Mouse (Mus musculus) intestine, postnatal 0 days (tissue): Measurements from ENCODE around the gene Mrtfa. TPM values are rescaled to one million over a fixed set of nuclear protein-coding genes. Genes with fewer than 3 reads are reported as not detected.

Source experiments
- ATAC-seq: fragments of 200-750 bp; cut with Nextera tagmentation; 2 replicates; pipeline ENCODE4 v1.8.0; 2017; ENCODE audit warnings: mild to moderate bottlenecking, moderate TSS enrichment, moderate library complexity
- H3K27ac ChIP-seq: fragments of 300-500 bp; sonication (generic); 2 replicates; pipeline ENCODE4 v1.5.1; 2014; ENCODE audit warnings: mild to moderate bottlenecking, low read depth, low read length, moderate library complexity
- H3K27me3 ChIP-seq: fragments of 300-500 bp; sonication (generic); replicated peaks from 2 replicates; pipeline ENCODE4 v1.6.1; 2014; ENCODE audit warnings: low read length, mixed read lengths; ENCODE audit not compliant: control insufficient read depth, insufficient read depth
- H3K36me3 ChIP-seq: fragments of 300-500 bp; sonication (generic); 2 replicates; pipeline ENCODE4 v1.6.1; 2014; ENCODE audit warnings: mild to moderate bottlenecking, moderate library complexity; ENCODE audit not compliant: control insufficient read depth, insufficient read depth
- H3K4me1 ChIP-seq: fragments of 300-500 bp; sonication (generic); replicated peaks from 2 replicates; pipeline ENCODE4 v1.6.1; 2014; ENCODE audit warnings: antibody characterized with exemption, low read length, mixed read lengths; ENCODE audit not compliant: control insufficient read depth, insufficient read depth
- H3K4me2 ChIP-seq: fragments of 300-500 bp; sonication (generic); replicated peaks from 2 replicates; pipeline ENCODE4 v1.6.1; 2014; ENCODE audit warnings: low read depth, mild to moderate bottlenecking, moderate library complexity
- H3K4me3 ChIP-seq: fragments of 300-500 bp; sonication (generic); 2 replicates; pipeline ENCODE4 v1.5.1; 2014; ENCODE audit warnings: low read depth, low read length
- H3K9ac ChIP-seq: fragments of 300-500 bp; sonication (generic); 2 replicates; pipeline ENCODE4 v1.6.1; 2014; ENCODE audit warnings: mild to moderate bottlenecking, low read depth, low read length
- H3K9me3 ChIP-seq: fragments of 300-500 bp; sonication (generic); 2 replicates; pipeline ENCODE4 v1.6.1; 2016; ENCODE audit warnings: mixed run types; ENCODE audit not compliant: control insufficient read depth
- CTCF ChIP-seq: sonication (generic); IDR thresholded peaks from 2 replicates; pipeline ENCODE4 v1.5.1; 2016; ENCODE audit warnings: low read depth, mild to moderate bottlenecking, control low read depth, antibody characterized with exemption, moderate library complexity
- whole genome bisulfite sequencing: fragments of 180-500 bp; shearing (Covaris S2); extraction: QIAGEN DNeasy Blood & Tissue Kit; methylation state at CpG from one replicate; pipeline ENCODE4 v1.1.7; 2014; 5-methylcytosine and 5-hydroxymethylcytosine counted together
- polyA plus RNA-seq: library from polyadenylated mRNA; unstranded; fragments of >200 nt; fragmentation: Nextera tagmentation; extraction: Ambion mirVana; gene quantifications from 2 replicates; pipeline ENCODE4 v1.2.1, GENCODE M21; 2015

The Mrtfa gene
- polyA plus RNA-seq, 1 experiment from 2014 or later, result 9.0 TPM

DNA sequence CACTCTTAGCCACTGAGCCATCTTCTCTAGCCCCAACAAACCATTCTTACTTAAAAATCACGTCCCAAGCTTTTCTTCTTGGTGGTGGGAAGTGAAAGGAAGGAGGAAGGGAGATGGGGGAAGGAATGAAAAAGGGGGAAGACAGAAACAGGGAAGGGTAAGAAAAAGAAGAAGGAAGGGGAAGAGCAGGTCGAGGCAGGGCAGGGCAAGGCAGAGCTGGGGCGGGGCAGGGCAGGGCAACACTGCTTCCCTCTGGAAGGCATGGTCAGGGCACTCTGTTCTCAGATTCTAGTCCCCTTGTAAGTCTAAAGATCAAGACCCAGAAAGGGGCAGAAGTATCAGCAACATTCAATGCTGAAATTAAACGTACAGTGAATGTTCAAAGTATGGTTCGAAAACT lies 132.8 kb downstream of the Mrtfa start:
- Histone ChIP-seq H3K4me1 (no peaks in the 10 kb centered on the region), H3K27me3 (no peaks in the 10 kb centered on the region), H3K36me3 (no peaks in the 10 kb centered on the region), H3K9ac (no peak overlapping the region), H3K9me3 (no peaks in the 10 kb centered on the region), H3K4me2 (no peak overlapping the region), H3K4me3 (no peak overlapping the region), H3K27ac (no peak overlapping the region)
- 63% methylated on average over 5 of the region's 5 CpGs for WGBS
- ATAC-seq, result peak; percentile 32; the same call in 1 of the 2 replicates
- no peak for TF ChIP-seq CTCF

DNA sequence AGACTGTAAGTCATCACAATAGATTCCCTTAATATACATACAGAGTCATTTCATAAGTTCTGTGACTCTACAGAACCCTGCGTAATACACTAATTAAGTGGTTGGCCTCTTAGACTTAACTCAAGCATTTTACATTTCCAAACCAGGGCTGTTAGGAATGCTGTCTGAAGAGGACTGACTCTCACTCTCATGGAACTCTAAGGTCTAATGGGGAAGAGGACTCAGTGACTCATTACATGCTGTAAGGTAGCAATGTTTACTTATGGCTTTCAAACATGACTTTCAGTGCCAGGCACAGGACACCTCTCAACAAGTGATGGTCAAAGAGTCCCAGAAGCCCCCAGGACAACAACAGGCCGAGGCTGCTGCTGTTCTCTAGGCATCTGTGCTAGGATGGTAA lies 135.1 kb downstream of the Mrtfa start:
- no peak for TF ChIP-seq CTCF
- Histone ChIP-seq H3K4me2 (no peak overlapping the region), H3K27me3 (no peaks in the 10 kb centered on the region), H3K27ac (no peak overlapping the region), H3K4me1 (no peaks in the 10 kb centered on the region), H3K4me3 (no peak overlapping the region), H3K9ac (no peak overlapping the region), H3K36me3 (no peaks in the 10 kb centered on the region), H3K9me3 (no peaks in the 10 kb centered on the region)
- ATAC-seq, result peak; percentile 36
- WGBS, result 89% methylated on average over 2 of the region's 2 CpGs

DNA sequence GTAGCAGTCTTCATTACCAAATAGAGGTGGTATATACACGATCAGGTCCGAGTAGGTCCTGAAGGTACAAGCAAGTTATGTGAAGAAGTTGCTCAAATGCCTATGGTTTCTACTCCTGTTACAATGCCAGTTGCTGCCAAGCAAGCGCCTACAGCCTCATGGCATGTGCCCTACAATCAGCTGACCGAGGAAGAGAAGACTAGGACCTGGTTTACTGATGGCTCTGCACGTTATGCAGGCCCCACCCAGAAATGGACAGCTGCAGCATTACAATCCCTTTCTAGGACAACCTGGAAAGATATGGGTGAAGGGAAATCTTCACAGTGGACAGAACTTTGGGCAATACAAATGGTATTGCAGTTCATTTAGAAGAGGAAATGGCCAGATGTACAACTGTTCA lies 138.1 kb downstream of the Mrtfa start:
- Histone ChIP-seq H3K27me3 (no peaks in the 10 kb centered on the region), H3K27ac (no peak overlapping the region), H3K4me3 (no peak overlapping the region), H3K9ac (no peak overlapping the region), H3K4me1 (no peaks in the 10 kb centered on the region), H3K36me3 (no peaks in the 10 kb centered on the region), H3K4me2 (no peak overlapping the region), H3K9me3 (no peaks in the 10 kb centered on the region)
- WGBS, result 87% methylated on average over 5 of the region's 5 CpGs
- ATAC-seq, result no peak
- TF ChIP-seq CTCF, result no peak

DNA sequence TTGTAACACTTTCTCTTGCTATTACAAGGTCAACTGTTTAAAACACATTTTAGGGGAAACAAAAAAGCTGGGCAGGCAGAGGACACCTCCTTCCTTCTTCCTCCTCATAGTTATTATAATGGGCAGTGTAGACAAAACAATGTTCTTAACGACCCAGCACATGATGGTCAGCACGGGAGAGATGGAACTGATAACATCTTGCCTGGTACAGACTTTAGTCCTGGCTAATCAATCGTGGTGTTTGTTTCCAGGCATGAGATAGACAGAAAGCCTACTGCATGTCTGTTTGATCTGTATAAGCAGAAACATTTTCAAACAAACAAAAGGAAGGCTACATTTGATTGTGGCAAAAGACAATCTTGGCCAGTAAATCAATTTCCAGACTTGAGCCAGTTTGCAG lies 140.1 kb downstream of the Mrtfa start:
- Histone ChIP-seq H3K4me3 (no peak overlapping the region), H3K9me3 (no peaks in the 10 kb centered on the region), H3K9ac (no peak overlapping the region), H3K27ac (no peak overlapping the region), H3K4me1 (no peaks in the 10 kb centered on the region), H3K36me3 (no peaks in the 10 kb centered on the region), H3K27me3 (no peaks in the 10 kb centered on the region), H3K4me2 (no peak overlapping the region)
- no peak for TF ChIP-seq CTCF
- no peak for ATAC-seq
- 11% methylated on average over 3 of the region's 3 CpGs for WGBS

DNA sequence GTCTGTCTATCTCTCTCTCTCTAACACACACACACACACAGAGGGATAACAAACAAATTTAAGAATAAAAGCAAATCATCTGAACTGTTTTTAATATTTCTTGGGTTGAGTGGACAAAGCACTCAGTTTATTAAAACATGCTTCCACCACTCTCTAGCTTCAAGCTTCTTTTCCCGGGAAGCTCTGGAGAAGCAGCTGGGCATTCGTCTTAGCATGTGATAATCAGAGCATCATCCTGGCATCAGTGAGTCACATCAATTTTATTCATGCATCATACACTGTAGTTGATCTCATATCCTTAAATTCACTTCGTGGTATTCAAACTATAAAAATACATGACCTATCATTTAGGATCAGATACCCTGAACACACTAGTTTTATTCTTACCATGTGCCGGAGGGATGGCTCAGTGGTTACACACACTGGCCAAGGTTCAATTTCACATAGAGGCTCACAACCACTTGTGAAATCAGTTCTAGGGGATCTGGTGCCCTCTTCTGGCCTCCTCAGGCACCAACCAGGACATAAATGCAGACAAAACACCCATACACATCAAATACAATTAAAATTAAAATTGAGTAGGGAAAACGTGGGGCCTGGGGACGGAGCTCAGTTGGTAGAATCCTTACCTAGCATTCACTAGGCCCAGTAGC lies 141.0 kb downstream of the Mrtfa start:
- H3K27ac ChIP-seq, result no peak overlapping the region
- no peaks in the 10 kb centered on the region for H3K4me1 ChIP-seq
- H3K4me2 ChIP-seq, result no peak overlapping the region
- H3K36me3 ChIP-seq, result peaks cover under 1% of the 10 kb centered on the region; the same call in 1 of the 2 replicates
- no peak overlapping the region for H3K4me3 ChIP-seq
- no peaks in the 10 kb centered on the region for H3K9me3 ChIP-seq
- ATAC-seq, result peak; percentile 53; the same call in 1 of the 2 replicates
- WGBS, result 67% methylated on average over 6 of the region's 6 CpGs
- H3K27me3 ChIP-seq, result no peaks in the 10 kb centered on the region
- H3K9ac ChIP-seq, result no peak overlapping the region
- peak; percentile 87 for TF ChIP-seq CTCF

DNA sequence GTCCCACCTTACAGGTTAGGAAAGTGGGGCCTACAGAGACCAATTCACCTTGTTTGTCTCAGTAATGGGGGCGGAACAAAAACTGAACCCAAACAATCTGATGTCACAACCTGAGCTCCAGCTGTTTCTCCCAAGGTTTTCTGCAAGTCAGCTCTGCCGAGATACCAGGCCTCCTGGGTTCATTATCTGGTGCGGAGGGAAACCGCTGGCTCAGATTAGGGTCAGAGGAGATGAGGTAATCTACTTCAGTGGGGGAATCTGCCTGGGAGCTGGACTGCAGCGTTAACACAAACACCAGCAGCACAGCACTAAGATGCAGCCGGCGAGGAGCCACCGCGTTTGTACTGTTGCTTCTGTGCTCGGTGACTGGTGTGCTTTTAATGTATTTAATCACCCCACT lies 143.1 kb downstream of the Mrtfa start:
- no peaks in the 10 kb centered on the region; the same call in 1 of the 2 replicates for H3K4me1 ChIP-seq
- no peak overlapping the region for H3K9ac ChIP-seq
- no peak for TF ChIP-seq CTCF
- H3K27me3 ChIP-seq, result no peaks in the 10 kb centered on the region
- no peaks in the 10 kb centered on the region for H3K9me3 ChIP-seq
- WGBS, result 46% methylated on average over 10 of the region's 10 CpGs
- no peak overlapping the region for H3K4me2 ChIP-seq
- no peak overlapping the region for H3K4me3 ChIP-seq
- H3K36me3 ChIP-seq, result peaks cover 4% of the 10 kb centered on the region; the same call in 1 of the 2 replicates
- H3K27ac ChIP-seq, result no peak overlapping the region
- no peak for ATAC-seq
